Mouse (Mus musculus): ENCODE measurements at regions not wholly inside any gene's neighbourhood (a gene's known extent, or its start where the extent isn't known, plus 50 kb on each side); places are given as distances from the start of the nearest gene placed in this dataset.

GRCm38 (mm10) chr9:50080205-50080604, 264.6 kb downstream of the Rpl10-ps3 start:
- DNase-seq (ENCODE audit: extremely low read depth): no peak
- Histone ChIP-seq H3K79me2 (replicated peaks; ENCODE audit: control insufficient read depth, extremely low read depth, insufficient read depth, poor library complexity, severe bottlenecking) (no peaks in the 10 kb centered on the region), H3K9me3 (replicated peaks; ENCODE audit: low read length) (no peaks in the 10 kb centered on the region), H3K4me2 (ENCODE audit: insufficient read depth, low read depth, poor library complexity, severe bottlenecking) (no peak overlapping the region), H3K36me3 (replicated peaks in 1 of 2; ENCODE audit: control insufficient read depth in 1 of 2, insufficient read depth in 1 of 2, low read length in 1 of 2) (no peaks in the 10 kb centered on the region), H3K27ac (ENCODE audit: insufficient read depth, low read depth) (no peak overlapping the region), H3K4me3 (replicated peaks in 1 of 3; ENCODE audit: low read depth in 2 of 3, low read length in 2 of 3, poor library complexity in 1 of 3) (no peak overlapping the region), H3K9ac (ENCODE audit: insufficient read depth, low read depth) (no peak overlapping the region), H3K4me1 (ENCODE audit: control insufficient read depth in 1 of 2, insufficient read depth in 2 of 2) (no peaks in the 10 kb centered on the region), H3K27me3 (replicated peaks) (no peaks in the 10 kb centered on the region)
- dilution Hi-C loops (cut with MboI; ENCODE audit: extremely low pct_ligation_motif_present, extremely low pct_unique_long_range_greater_than_20kb, low sequenced_read_pairs) (no loop called here), in situ Hi-C loops (cut with MboI; ENCODE audit: low pct_ligation_motif_present, low pct_unique_long_range_greater_than_20kb, low sequenced_read_pairs) (no loop called here)
- no peak for TF ChIP-seq TCF12 (IDR thresholded peaks at IDR 0.05; ENCODE audit: low read depth, low read length)
- no peak for TF ChIP-seq MXI1 (IDR thresholded peaks at IDR 0.05; ENCODE audit: low read depth, low read length)
- TF ChIP-seq ZC3H11A (IDR thresholded peaks at IDR 0.05; ENCODE audit: low read depth, low read length): no peak
- no peak for TF ChIP-seq USF1 (IDR thresholded peaks at IDR 0.05; ENCODE audit: low read depth, low read length)
- TF ChIP-seq E2F4 (IDR thresholded peaks at IDR 0.05; ENCODE audit: insufficient replicate concordance, low read depth, low read length): no peak
- no peak for TF ChIP-seq MYC (IDR thresholded peaks at IDR 0.05; ENCODE audit: low read depth, low read length)
- no peak for TF ChIP-seq SMC3 (IDR thresholded peaks at IDR 0.05; ENCODE audit: low read depth, low read length)
- TF ChIP-seq CHD2 (IDR thresholded peaks at IDR 0.05; ENCODE audit: low read length): no peak
- TF ChIP-seq USF2 (conservative IDR thresholded peaks at IDR 0.05; ENCODE audit: low read depth, low read length): no peak
- TF ChIP-seq PAX5 (IDR thresholded peaks at IDR 0.05; ENCODE audit: low read length): no peak
- no peak for TF ChIP-seq IRF4 (IDR thresholded peaks at IDR 0.05; ENCODE audit: low read depth, low read length)
- no peak for TF ChIP-seq ZNF384 (IDR thresholded peaks at IDR 0.05; ENCODE audit: low read depth, low read length)
- no peak for TF ChIP-seq NELFE (IDR thresholded peaks at IDR 0.05; ENCODE audit: low read depth, low read length)
- TF ChIP-seq ZMIZ1 (IDR thresholded peaks at IDR 0.05; ENCODE audit: low read depth, low read length): no peak
- no peak for TF ChIP-seq HCFC1 (IDR thresholded peaks at IDR 0.05; ENCODE audit: low read depth, low read length)

GRCm38 (mm10) chr9:50068576-50068975, 269.9 kb upstream of the Ncam1 start:
- no peaks in the 10 kb centered on the region for H3K9me3 ChIP-seq (replicated peaks; ENCODE audit: low read length)
- in situ Hi-C loops (cut with MboI; ENCODE audit: low pct_ligation_motif_present, low pct_unique_long_range_greater_than_20kb, low sequenced_read_pairs): no loop called here
- no peaks in the 10 kb centered on the region for H3K27me3 ChIP-seq (replicated peaks)
- no peak overlapping the region for H3K4me3 ChIP-seq (replicated peaks in 1 of 3; ENCODE audit: low read depth in 2 of 3, low read length in 2 of 3, poor library complexity in 1 of 3)
- no peak overlapping the region for H3K27ac ChIP-seq (ENCODE audit: insufficient read depth, low read depth)
- dilution Hi-C loops (cut with MboI; ENCODE audit: extremely low pct_ligation_motif_present, extremely low pct_unique_long_range_greater_than_20kb, low sequenced_read_pairs): no loop called here
- H3K9ac ChIP-seq (ENCODE audit: insufficient read depth, low read depth): no peak overlapping the region
- H3K4me1 ChIP-seq (ENCODE audit: control insufficient read depth in 1 of 2, insufficient read depth in 2 of 2): no peaks in the 10 kb centered on the region
- no peak overlapping the region for H3K4me2 ChIP-seq (ENCODE audit: insufficient read depth, low read depth, poor library complexity, severe bottlenecking)
- TF ChIP-seq USF2 (conservative IDR thresholded peaks at IDR 0.05; ENCODE audit: low read depth, low read length): no peak
- H3K36me3 ChIP-seq (replicated peaks in 1 of 2; ENCODE audit: control insufficient read depth in 1 of 2, insufficient read depth in 1 of 2, low read length in 1 of 2): no peaks in the 10 kb centered on the region
- no peaks in the 10 kb centered on the region for H3K79me2 ChIP-seq (replicated peaks; ENCODE audit: control insufficient read depth, extremely low read depth, insufficient read depth, poor library complexity, severe bottlenecking)
- no peak for DNase-seq (ENCODE audit: extremely low read depth)

- no peaks in the 10 kb centered on the region for H3K27me3 ChIP-seq (replicated peaks)
- in situ Hi-C loops (cut with MboI; ENCODE audit: low pct_ligation_motif_present, low pct_unique_long_range_greater_than_20kb, low sequenced_read_pairs): no loop called here
- no peak overlapping the region for H3K9ac ChIP-seq (ENCODE audit: insufficient read depth, low read depth)
- no peak overlapping the region for H3K27ac ChIP-seq (ENCODE audit: insufficient read depth, low read depth)
- H3K4me1 ChIP-seq (ENCODE audit: control insufficient read depth in 1 of 2, insufficient read depth in 2 of 2): no peaks in the 10 kb centered on the region
- H3K4me3 ChIP-seq (replicated peaks in 1 of 3; ENCODE audit: low read depth in 2 of 3, low read length in 2 of 3, poor library complexity in 1 of 3): no peak overlapping the region
- TF ChIP-seq USF2 (conservative IDR thresholded peaks at IDR 0.05; ENCODE audit: low read depth, low read length) (no peak), ELF1 (IDR thresholded peaks at IDR 0.05; ENCODE audit: low read depth, low read length) (no peak), EP300 (IDR thresholded peaks at IDR 0.05; ENCODE audit: low read length) (no peak), MAFK (IDR thresholded peaks at IDR 0.05; ENCODE audit: insufficient replicate concordance, low read length) (no peak), ZNF384 (IDR thresholded peaks at IDR 0.05; ENCODE audit: low read depth, low read length) (no peak), E2F4 (IDR thresholded peaks at IDR 0.05; ENCODE audit: insufficient replicate concordance, low read depth, low read length) (no peak), POLR2AphosphoS2 (IDR thresholded peaks at IDR 0.05; ENCODE audit: low read depth, low read length) (no peak), HCFC1 (IDR thresholded peaks at IDR 0.05; ENCODE audit: low read depth, low read length) (no peak), TCF12 (IDR thresholded peaks at IDR 0.05; ENCODE audit: low read depth, low read length) (no peak), PAX5 (IDR thresholded peaks at IDR 0.05; ENCODE audit: low read length) (no peak), NRF1 (IDR thresholded peaks at IDR 0.05; ENCODE audit: low read depth, low read length) (no peak), POLR2A (IDR thresholded peaks at IDR 0.05; ENCODE audit: low read depth, low read length) (no peak), IRF4 (IDR thresholded peaks at IDR 0.05; ENCODE audit: low read depth, low read length) (no peak), RCOR1 (conservative IDR thresholded peaks at IDR 0.05; ENCODE audit: low read depth, low read length) (no peak), CHD2 (IDR thresholded peaks at IDR 0.05; ENCODE audit: low read length) (no peak)
- no peak for DNase-seq (ENCODE audit: extremely low read depth)
- H3K4me2 ChIP-seq (ENCODE audit: insufficient read depth, low read depth, poor library complexity, severe bottlenecking): no peak overlapping the region
- dilution Hi-C loops (cut with MboI; ENCODE audit: extremely low pct_ligation_motif_present, extremely low pct_unique_long_range_greater_than_20kb, low sequenced_read_pairs): no loop called here
- H3K9me3 ChIP-seq (replicated peaks; ENCODE audit: low read length): no peaks in the 10 kb centered on the region
- no peaks in the 10 kb centered on the region for H3K36me3 ChIP-seq (replicated peaks in 1 of 2; ENCODE audit: control insufficient read depth in 1 of 2, insufficient read depth in 1 of 2, low read length in 1 of 2)
- H3K79me2 ChIP-seq (replicated peaks; ENCODE audit: control insufficient read depth, extremely low read depth, insufficient read depth, poor library complexity, severe bottlenecking): no peaks in the 10 kb centered on the region
Measured at GRCm38 (mm10) chr9:50067729-50068225, 269.1 kb upstream of the Ncam1 start.

Measured in CH12.LX (cell line).